Mouse (Mus musculus) lung, embryonic 14.5 days (tissue): ENCODE measurements at regions not wholly inside any gene's neighbourhood (a gene's known extent, or its start where the extent isn't known, plus 50 kb on each side); places are given as distances from the start of the nearest gene placed in this dataset.
A peak's percentile ranks its signal among the peaks of the same experiment; 100 is the strongest.

Experiments used
- ATAC-seq: fragments of 200-750 bp; cut with Nextera tagmentation; 2 replicates; pipeline ENCODE4 v1.8.0; 2017; ENCODE audit warnings: mild to moderate bottlenecking, moderate TSS enrichment, moderate library complexity; ENCODE audit not compliant: insufficient read depth
- DNase-seq: peaks from one replicate; pipeline ENCODE4 v3.0.0-alpha.2; 2015
- H3K27ac ChIP-seq: fragments of 300-500 bp; sonication (generic); 2 replicates; pipeline ENCODE4 v1.5.1; 2014; ENCODE audit warnings: low read depth, mild to moderate bottlenecking, moderate library complexity
- H3K27me3 ChIP-seq: fragments of 300-500 bp; sonication (generic); 2 replicates; pipeline ENCODE4 v1.6.1; 2014; ENCODE audit warnings: low read length, control low read depth; ENCODE audit not compliant: insufficient read depth
- H3K36me3 ChIP-seq: fragments of 300-500 bp; sonication (generic); 2 replicates; pipeline ENCODE4 v1.6.1; 2014; ENCODE audit warnings: control low read depth; ENCODE audit not compliant: insufficient read depth
- H3K4me1 ChIP-seq: fragments of 300-500 bp; sonication (generic); 2 replicates; pipeline ENCODE4 v1.6.1; 2014; ENCODE audit warnings: antibody characterized with exemption, control low read depth; ENCODE audit not compliant: insufficient read depth
- H3K4me2 ChIP-seq: fragments of 300-500 bp; sonication (generic); 2 replicates; pipeline ENCODE4 v1.6.1; 2014; ENCODE audit warnings: mild to moderate bottlenecking
- H3K4me3 ChIP-seq: fragments of 300-500 bp; sonication (generic); 2 replicates; pipeline ENCODE4 v1.5.1; 2014; ENCODE audit warnings: low read depth, low read length
- H3K9ac ChIP-seq: fragments of 300-500 bp; sonication (generic); 2 replicates; pipeline ENCODE4 v1.6.1; 2014
- H3K9me3 ChIP-seq: fragments of 300-500 bp; sonication (generic); 2 replicates; pipeline ENCODE4 v1.6.1; 2016; ENCODE audit warnings: low read depth, low read length, control low read depth
- CTCF ChIP-seq: IDR thresholded peaks from 2 replicates; pipeline ENCODE4 v1.5.1; 2016; ENCODE audit warnings: antibody characterized with exemption, low read depth
- WGBS: fragments of 180-500 bp; shearing (Covaris S2); extraction: QIAGEN DNeasy Blood & Tissue Kit; methylation state at CpG from one replicate; pipeline ENCODE4 v1.1.7; 2014; 5-methylcytosine and 5-hydroxymethylcytosine counted together

GRCm38 (mm10) chr9:84343435-84344095, 418.6 kb downstream of the Bckdhb start:
- H3K9ac ChIP-seq: no peak overlapping the region
- no peaks in the 10 kb centered on the region for H3K27me3 ChIP-seq
- H3K4me1 ChIP-seq: no peaks in the 10 kb centered on the region
- no peaks in the 10 kb centered on the region for H3K9me3 ChIP-seq
- peak; percentile 86 for TF ChIP-seq CTCF
- WGBS: 15% methylated on average over 7 of the region's 7 CpGs
- no peak overlapping the region for H3K4me3 ChIP-seq
- DNase-seq: peak; percentile 95
- H3K4me2 ChIP-seq: no peak overlapping the region
- H3K36me3 ChIP-seq: no peaks in the 10 kb centered on the region
- H3K27ac ChIP-seq: no peak overlapping the region
- ATAC-seq: peak; percentile 98

- DNase-seq (no peak), ATAC-seq (no peak)
- TF ChIP-seq CTCF: no peak
- Histone ChIP-seq H3K27ac (no peak overlapping the region), H3K36me3 (no peaks in the 10 kb centered on the region), H3K4me2 (no peak overlapping the region), H3K9ac (no peak overlapping the region), H3K27me3 (no peaks in the 10 kb centered on the region), H3K9me3 (no peaks in the 10 kb centered on the region), H3K4me3 (no peak overlapping the region), H3K4me1 (no peaks in the 10 kb centered on the region)
- 47% methylated on average over 2 of the region's 2 CpGs for WGBS
These were observed 425.3 kb downstream of the Bckdhb start for GRCm38 (mm10) chr9:84350223-84350622.

- no peaks in the 10 kb centered on the region for H3K36me3 ChIP-seq
- no peak for TF ChIP-seq CTCF
- H3K27me3 ChIP-seq: no peaks in the 10 kb centered on the region
- H3K4me1 ChIP-seq: no peaks in the 10 kb centered on the region
- no peak overlapping the region for H3K4me3 ChIP-seq
- H3K27ac ChIP-seq: no peak overlapping the region
- 60% methylated on average over 2 of the region's 2 CpGs for WGBS
- H3K9ac ChIP-seq: no peak overlapping the region
- H3K4me2 ChIP-seq: no peak overlapping the region
- ATAC-seq: no peak
- no peaks in the 10 kb centered on the region for H3K9me3 ChIP-seq
- no peak for DNase-seq
These were observed 429.5 kb downstream of the Bckdhb start for GRCm38 (mm10) chr9:84354409-84354808.

DNA sequence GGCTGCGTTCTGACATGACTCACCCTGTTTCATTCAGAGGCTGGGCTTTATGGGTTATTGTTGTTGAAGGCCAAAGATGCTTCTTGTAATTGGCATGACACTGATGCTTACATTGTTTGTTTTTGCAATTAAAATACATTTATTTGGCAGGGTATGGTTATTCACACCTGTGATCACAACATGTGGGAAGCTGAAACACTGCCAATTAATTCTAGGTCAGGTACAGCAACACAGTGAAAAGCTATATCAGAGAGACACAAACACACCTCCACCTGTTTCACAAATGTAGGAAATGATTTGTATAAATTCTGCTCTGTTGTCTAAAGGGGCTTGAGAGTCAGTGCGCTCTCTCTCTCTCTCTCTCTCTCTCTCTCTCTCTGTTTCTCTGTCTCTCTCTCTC, 431.2 kb downstream of the Bckdhb start:
- 92% methylated on average over 2 of the region's 2 CpGs for WGBS
- Histone ChIP-seq H3K9ac (no peak overlapping the region), H3K27ac (no peak overlapping the region), H3K4me2 (no peak overlapping the region), H3K27me3 (no peaks in the 10 kb centered on the region), H3K9me3 (no peaks in the 10 kb centered on the region), H3K36me3 (no peaks in the 10 kb centered on the region), H3K4me3 (no peak overlapping the region), H3K4me1 (no peaks in the 10 kb centered on the region)
- DNase-seq (no peak), ATAC-seq (no peak)
- no peak for TF ChIP-seq CTCF

DNA sequence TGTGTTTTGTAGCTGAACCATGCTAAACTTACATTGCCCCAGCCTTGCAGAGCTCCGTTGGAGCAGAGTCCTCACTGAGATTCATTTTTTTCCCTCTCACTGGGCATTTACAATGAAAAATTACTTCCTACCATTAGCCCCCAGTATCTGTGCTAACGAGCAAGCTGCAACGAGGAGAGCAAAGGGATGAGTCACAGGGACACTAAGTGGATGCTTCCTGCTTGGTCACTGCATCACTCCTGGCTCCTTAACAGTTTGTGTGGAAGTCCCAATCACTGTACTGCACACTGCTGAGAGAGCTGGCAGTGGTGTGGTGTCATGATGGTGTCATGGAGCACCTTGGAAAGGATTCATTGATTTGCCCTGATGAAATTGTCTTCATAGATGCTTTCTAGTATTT, 434.9 kb downstream of the Bckdhb start:
- ATAC-seq: no peak; the same call in 1 of the 2 replicates
- no peak overlapping the region for H3K27ac ChIP-seq
- H3K4me3 ChIP-seq: no peak overlapping the region
- no peak overlapping the region for H3K9ac ChIP-seq
- 30% methylated on average over 3 of the region's 3 CpGs for WGBS
- H3K4me1 ChIP-seq: no peaks in the 10 kb centered on the region
- TF ChIP-seq CTCF: no peak
- H3K4me2 ChIP-seq: no peak overlapping the region
- DNase-seq: no peak
- H3K9me3 ChIP-seq: no peaks in the 10 kb centered on the region
- no peaks in the 10 kb centered on the region for H3K27me3 ChIP-seq
- H3K36me3 ChIP-seq: no peaks in the 10 kb centered on the region

- 84% methylated on average over 4 of the region's 4 CpGs for WGBS
- no peaks in the 10 kb centered on the region for H3K4me1 ChIP-seq
- no peak for ATAC-seq
- H3K9ac ChIP-seq: no peak overlapping the region
- no peaks in the 10 kb centered on the region for H3K9me3 ChIP-seq
- TF ChIP-seq CTCF: no peak
- H3K27me3 ChIP-seq: no peaks in the 10 kb centered on the region
- no peak overlapping the region for H3K4me2 ChIP-seq
- H3K4me3 ChIP-seq: no peak overlapping the region
- no peak overlapping the region for H3K27ac ChIP-seq
- no peak for DNase-seq
- H3K36me3 ChIP-seq: no peaks in the 10 kb centered on the region
These were observed 435.5 kb downstream of the Bckdhb start for GRCm38 (mm10) chr9:84360484-84360883.

GRCm38 (mm10) chr9:84363478-84363877, 438.5 kb downstream of the Bckdhb start:
- ATAC-seq (no peak), DNase-seq (no peak)
- Histone ChIP-seq H3K27ac (no peak overlapping the region), H3K27me3 (no peaks in the 10 kb centered on the region), H3K36me3 (no peaks in the 10 kb centered on the region), H3K9me3 (no peaks in the 10 kb centered on the region), H3K4me3 (no peak overlapping the region), H3K9ac (no peak overlapping the region), H3K4me2 (no peak overlapping the region), H3K4me1 (no peaks in the 10 kb centered on the region)
- no peak for TF ChIP-seq CTCF
- WGBS: 79% methylated on average over 5 of the region's 5 CpGs
